Mouse (Mus musculus): ENCODE data around the gene Psma1. TPM values are rescaled to one million over a fixed set of nuclear protein-coding genes. Genes with fewer than 3 reads are reported as not detected.

Psma1 gene
- polyA plus RNA-seq, 1 experiment = 39.1 TPM

DNA sequence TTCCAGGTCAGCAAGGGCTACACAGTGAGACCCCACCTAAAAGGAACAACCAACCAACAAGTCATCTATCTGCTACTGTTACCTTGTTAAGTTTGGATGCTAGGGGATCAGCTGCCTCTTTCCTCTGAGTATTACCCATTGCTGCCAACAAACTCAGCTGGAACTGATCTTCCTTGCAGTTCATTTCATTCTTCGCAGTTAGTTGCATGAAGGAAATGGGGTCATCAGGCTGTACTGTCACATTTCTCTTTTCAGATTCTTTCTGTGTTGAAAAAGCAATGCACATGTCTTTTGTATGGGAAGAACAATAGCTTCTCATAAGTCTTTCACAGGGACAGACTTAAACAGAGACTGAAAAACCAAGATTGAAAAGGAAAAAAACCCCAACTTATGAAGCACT is 49.4 kb downstream of the Psma1 start:
- WGBS = 98% methylated on average over 1 of the region's 1 CpGs
- TF ChIP-seq CTCF (IDR thresholded peaks at IDR 0.05; ENCODE audit: extremely low read depth, insufficient read length, insufficient replicate concordance, low read depth, low read length) = no peak
- TF ChIP-seq POLR2A (IDR thresholded peaks at IDR 0.05; ENCODE audit: low read depth, low read length) = no peak
- H3K27ac ChIP-seq (ENCODE audit: insufficient read depth, low read depth, low read length) = no peak overlapping the region
- peaks cover 53% of the 10 kb centered on the region for H3K36me3 ChIP-seq (ENCODE audit: control insufficient read depth, insufficient read depth, low read length)
- no peaks in the 10 kb centered on the region for H3K27me3 ChIP-seq (ENCODE audit: control insufficient read depth, insufficient read depth, low read length)
- H3K4me1 ChIP-seq (ENCODE audit: control insufficient read depth, insufficient read depth, insufficient read length, low read length) = no peaks in the 10 kb centered on the region
- H3K4me3 ChIP-seq (ENCODE audit: low read depth, low read length) = no peak overlapping the region

DNA sequence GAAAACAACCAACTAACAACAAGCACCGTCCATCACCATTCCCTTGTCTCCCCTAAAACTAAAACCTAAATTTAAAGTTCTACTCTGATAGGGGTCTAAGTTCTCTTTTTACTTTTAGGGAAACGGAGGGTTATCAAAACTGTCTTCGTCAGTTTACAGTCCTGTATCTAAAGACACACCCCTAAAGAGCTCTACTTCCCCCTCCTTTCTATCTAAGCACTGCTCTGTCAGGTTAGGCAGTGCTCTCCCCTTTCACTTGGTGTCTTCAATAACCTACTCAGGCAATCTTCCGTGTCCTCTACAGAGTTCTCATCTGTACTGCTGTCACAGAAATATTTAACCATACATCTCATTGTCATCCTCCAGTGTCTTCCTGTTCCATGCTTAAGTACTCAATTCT is 55.5 kb downstream of the Psma1 start:
- Histone ChIP-seq H3K27me3 (ENCODE audit: control insufficient read depth, insufficient read depth, low read length) (no peaks in the 10 kb centered on the region), H3K36me3 (ENCODE audit: control insufficient read depth, insufficient read depth, low read length) (peaks cover 41% of the 10 kb centered on the region), H3K27ac (ENCODE audit: insufficient read depth, low read depth, low read length) (no peak overlapping the region), H3K4me1 (ENCODE audit: control insufficient read depth, insufficient read depth, insufficient read length, low read length) (no peaks in the 10 kb centered on the region), H3K4me3 (ENCODE audit: low read depth, low read length) (no peak overlapping the region)
- TF ChIP-seq POLR2A (IDR thresholded peaks at IDR 0.05; ENCODE audit: low read depth, low read length) (no peak), CTCF (IDR thresholded peaks at IDR 0.05; ENCODE audit: extremely low read depth, insufficient read length, insufficient replicate concordance, low read depth, low read length) (no peak)
- WGBS = 80% methylated on average over 4 of the region's 4 CpGs

DNA sequence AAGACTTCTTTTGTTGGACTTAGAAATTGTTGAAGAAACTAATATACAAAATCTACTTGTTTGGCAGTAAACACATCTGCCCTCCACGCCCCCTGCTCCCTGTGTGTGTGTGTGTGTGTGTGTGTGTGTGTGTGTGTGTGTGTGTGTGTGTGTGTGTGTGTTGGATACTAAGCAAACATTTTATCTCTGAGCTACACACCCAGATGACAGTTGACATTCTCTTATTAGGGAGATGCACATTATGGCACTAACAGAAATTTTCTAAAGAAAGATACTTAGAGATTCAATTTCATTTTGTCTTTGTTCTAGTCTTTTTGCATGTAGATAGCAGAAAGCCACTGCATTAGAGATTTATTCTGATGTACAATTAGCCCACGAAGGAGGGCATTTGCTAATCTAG is 59.0 kb downstream of the Psma1 start:
- TF ChIP-seq POLR2A (IDR thresholded peaks at IDR 0.05; ENCODE audit: low read depth, low read length) (no peak), CTCF (IDR thresholded peaks at IDR 0.05; ENCODE audit: extremely low read depth, insufficient read length, insufficient replicate concordance, low read depth, low read length) (no peak)
- H3K4me1 ChIP-seq (ENCODE audit: control insufficient read depth, insufficient read depth, insufficient read length, low read length) = no peaks in the 10 kb centered on the region
- no peak overlapping the region for H3K4me3 ChIP-seq (ENCODE audit: low read depth, low read length)
- H3K27me3 ChIP-seq (ENCODE audit: control insufficient read depth, insufficient read depth, low read length) = no peaks in the 10 kb centered on the region
- H3K27ac ChIP-seq (ENCODE audit: insufficient read depth, low read depth, low read length) = no peak overlapping the region
- WGBS = 84% methylated on average over 2 of the region's 2 CpGs
- H3K36me3 ChIP-seq (ENCODE audit: control insufficient read depth, insufficient read depth, low read length) = peaks cover 41% of the 10 kb centered on the region

Other genes starting within 250 kb of the Psma1 start
- gene Rras2, start 158.3 kb downstream of the Psma1 start, polyA plus RNA-seq (2012; rRNA removed) = 16.0 and 21.3 TPM in 2 replicates
- gene Copb1, start 21.4 kb downstream of the Psma1 start, polyA plus RNA-seq (2012; rRNA removed) = 7.9 and 21.3 TPM in 2 replicates
- 2.1 and 2.6 TPM in 2 replicates for gene Pde3b, start 139.2 kb upstream of the Psma1 start, polyA plus RNA-seq (2012; rRNA removed)